Mouse (Mus musculus) cerebellum, adult 2 months (tissue): ENCODE data around the gene Ccdc3. TPM values are rescaled to one million over a fixed set of nuclear protein-coding genes. Genes with fewer than 3 reads are reported as not detected.
"Not testable (repeated sequence)": the region's sequence is repeated elsewhere in the genome, so short reads cannot be mapped to it uniquely, and the experiment has no call there.

ENCODE experiments used
- DNase-seq, 2 experiments: peaks; one replicate each; pipeline ENCODE4 v3.0.0; 2021
- H3K27ac ChIP-seq: fragments of 200-500 bp; 2 replicates; pipeline ENCODE4 v1.5.1; 2012; ENCODE audit warnings: low read length, control low read depth, inconsistent platforms; ENCODE audit not compliant: insufficient read depth
- H3K27me3 ChIP-seq: fragments of 200-500 bp; 2 replicates; pipeline ENCODE4 v1.6.1; 2012; ENCODE audit warnings: inconsistent platforms, mild to moderate bottlenecking, low read length, moderate library complexity; ENCODE audit not compliant: control insufficient read depth, insufficient read depth
- H3K4me1 ChIP-seq: fragments of 200-500 bp; 2 replicates; pipeline ENCODE4 v1.6.1; 2011; ENCODE audit warnings: low read length; ENCODE audit not compliant: control insufficient read depth, insufficient read depth
- H3K4me3 ChIP-seq: fragments of 200-500 bp; replicated peaks from 2 replicates; pipeline ENCODE3; 2011; ENCODE audit warnings: mild to moderate bottlenecking, low read depth, low read length, control low read depth; ENCODE audit not compliant: insufficient read depth
- CTCF ChIP-seq: fragments of 200-500 bp; IDR thresholded peaks from 2 replicates; pipeline ENCODE4 v1.5.1; 2011; ENCODE audit warnings: low read depth, mild to moderate bottlenecking, control low read depth, low read length, moderate library complexity, borderline replicate concordance; ENCODE audit not compliant: insufficient read depth
- POLR2A ChIP-seq: fragments of 200-500 bp; IDR thresholded peaks from 2 replicates; pipeline ENCODE4 v1.6.1; 2011; ENCODE audit warnings: low read length, control low read depth, borderline replicate concordance; ENCODE audit not compliant: insufficient read depth
- WGBS: fragments of 180-500 bp; shearing (Covaris S2); methylation state at CpG from one replicate; pipeline ENCODE4 v1.1.7; 2018; 5-methylcytosine and 5-hydroxymethylcytosine counted together
- polyA plus RNA-seq: library from polyadenylated mRNA; depleted of rRNA; stranded (reverse); fragments of >200 nt; gene quantifications from 2 replicates; pipeline ENCODE4 v1.2.3, GENCODE M21; 2012; rRNA removed

Ccdc3 gene
- polyA plus RNA-seq: 4.4 and 4.6 TPM in 2 replicates

DNA sequence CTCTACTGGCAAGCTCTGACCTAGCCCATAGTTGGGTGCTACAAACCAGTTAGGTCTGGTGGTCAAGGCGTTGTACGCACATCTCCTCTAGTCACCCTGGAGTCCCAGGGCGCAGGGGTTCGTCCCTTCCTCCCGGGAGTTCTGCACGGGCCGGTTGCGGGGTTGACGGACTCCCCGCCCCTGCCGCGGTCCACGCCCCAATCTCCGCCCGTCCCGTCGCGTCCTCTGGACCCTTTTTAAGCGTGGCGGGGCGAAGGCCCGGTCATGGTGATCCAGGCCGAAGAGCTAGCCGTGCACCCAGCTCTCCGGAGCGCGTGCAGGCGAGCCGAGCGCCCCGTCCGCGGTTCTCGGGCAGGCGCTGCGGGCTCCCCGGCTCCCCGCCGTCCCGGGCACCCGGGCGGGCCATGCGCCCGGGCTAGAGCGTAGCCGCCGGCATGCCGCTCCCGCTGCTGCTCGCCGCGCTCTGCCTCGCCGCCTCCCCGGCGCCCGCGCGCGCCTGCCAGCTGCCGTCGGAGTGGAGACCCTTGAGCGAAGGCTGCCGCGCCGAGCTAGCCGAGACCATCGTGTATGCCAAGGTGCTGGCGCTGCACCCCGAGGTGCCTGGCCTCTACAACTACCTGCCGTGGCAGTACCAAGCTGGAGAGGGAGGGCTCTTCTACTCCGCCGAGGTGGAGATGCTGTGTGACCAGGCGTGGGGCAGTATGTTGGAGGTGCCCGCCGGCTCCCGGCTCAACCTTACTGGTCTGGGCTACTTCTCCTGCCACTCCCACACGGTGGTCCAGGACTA lies at the start of gene Ccdc3:
Gene Ccdc3, plus strand, starts transcription at position 277 of the 787 bp plus-strand sequence.
- H3K27ac ChIP-seq: no peak within 1 kb of the TSS
- 1% methylated on average over 78 of the region's 78 CpGs for WGBS
- DNase-seq: no peak
- TF ChIP-seq CTCF (no peak), POLR2A (no peak)
- no peaks in the 10 kb centered on the region; the same call in 1 of the 2 replicates for H3K27me3 ChIP-seq
- no peak within 1 kb of the TSS for H3K4me3 ChIP-seq
- no peaks in the 10 kb centered on the region; the same call in 1 of the 2 replicates for H3K4me1 ChIP-seq

- DNase-seq: peak in 1 of 2 experiments; percentile 7
- WGBS: 68% methylated on average over 4 of the region's 4 CpGs
These were observed 47.2 kb upstream of the Ccdc3 start for GRCm38 (mm10) chr2:5090385-5090784.

DNA sequence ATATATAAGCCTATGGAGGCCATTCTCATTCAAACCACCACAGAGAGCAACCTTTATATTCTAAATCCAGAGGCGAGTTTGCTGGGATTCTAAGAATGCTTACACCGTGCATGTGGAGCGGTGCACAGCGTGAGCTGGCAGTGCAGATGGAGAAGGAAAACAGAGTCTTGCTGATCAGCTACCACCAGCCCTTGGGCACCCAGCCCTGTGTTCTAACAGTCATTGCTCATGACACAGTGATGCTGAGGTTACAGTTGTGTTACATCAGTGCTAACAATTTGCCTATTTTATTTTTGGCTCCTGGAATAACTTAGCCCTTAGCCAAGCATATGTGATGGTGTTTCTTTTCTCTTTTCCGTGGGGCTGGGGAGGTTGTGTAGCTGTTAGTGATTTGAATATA lies 42.7 kb upstream of the Ccdc3 start:
- no peaks in the 10 kb centered on the region for H3K27me3 ChIP-seq
- H3K4me3 ChIP-seq: no peak overlapping the region
- no peak for DNase-seq
- H3K27ac ChIP-seq: no peak overlapping the region
- H3K4me1 ChIP-seq: no peaks in the 10 kb centered on the region
- TF ChIP-seq POLR2A (no peak), CTCF (no peak)
- 65% methylated on average over 5 of the region's 5 CpGs for WGBS

More at GRCm38 (mm10) chr2:5090385-5090784, 47.2 kb upstream of the Ccdc3 start:
- H3K4me3 ChIP-seq, H3K27ac ChIP-seq, H3K27me3 ChIP-seq, H3K4me1 ChIP-seq: not testable (repeated sequence)

DNA sequence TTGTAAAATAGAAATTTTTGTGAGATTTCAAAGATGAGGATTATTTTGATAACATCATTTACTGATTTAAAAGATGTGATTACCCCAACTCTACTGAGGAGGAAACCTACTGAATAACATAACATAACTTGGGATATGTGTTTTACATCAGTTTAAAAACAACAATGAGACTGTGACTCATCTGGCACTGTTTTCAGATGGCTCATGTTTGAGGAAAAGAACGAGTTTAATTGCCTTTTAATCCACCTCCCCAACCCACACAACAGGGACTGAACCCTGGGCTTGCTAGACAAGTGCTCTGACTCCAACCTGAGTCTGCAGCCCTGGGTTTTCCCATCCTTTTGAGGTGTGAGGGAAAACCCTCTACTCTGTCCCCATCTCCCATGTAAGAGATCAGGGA lies 42.3 kb upstream of the Ccdc3 start:
- no peak for DNase-seq
- 17% methylated on average over 1 of the region's 1 CpGs for WGBS
- no peaks in the 10 kb centered on the region for H3K27me3 ChIP-seq
- TF ChIP-seq POLR2A (no peak), CTCF (no peak)
- H3K4me1 ChIP-seq: no peaks in the 10 kb centered on the region
- H3K4me3 ChIP-seq: no peak overlapping the region
- H3K27ac ChIP-seq: no peak overlapping the region

DNA sequence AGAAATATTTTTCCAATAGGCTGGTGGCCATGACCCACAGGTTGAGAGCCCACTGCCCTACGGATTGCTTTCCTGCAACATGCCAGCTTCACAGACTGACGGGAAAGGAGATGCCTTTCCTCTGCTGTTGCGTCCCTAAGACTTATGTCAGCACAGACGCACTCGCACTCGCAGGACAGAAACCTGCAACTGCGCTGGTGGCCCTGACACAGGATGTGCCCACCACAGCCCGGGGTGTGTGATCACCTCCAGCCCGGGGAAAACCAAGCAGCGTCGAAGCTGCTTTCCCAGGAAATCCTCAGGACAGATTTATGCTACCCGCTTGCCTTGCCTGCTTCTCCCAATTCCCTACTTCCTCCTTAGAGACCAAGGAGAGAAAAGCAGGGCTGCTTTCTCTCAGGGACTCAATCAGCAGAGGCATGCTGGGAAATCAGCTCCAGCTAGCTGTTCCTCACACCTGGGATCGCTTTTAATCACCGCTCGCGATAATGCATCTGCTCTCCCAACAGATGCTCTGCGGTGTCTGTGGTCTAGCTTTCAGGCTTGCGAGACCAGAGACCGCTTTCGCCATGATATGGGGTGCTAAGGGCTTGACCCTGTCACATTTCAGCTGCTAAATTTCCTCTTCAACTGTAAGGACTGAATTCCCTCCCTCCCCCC lies 39.7 kb upstream of the Ccdc3 start:
- TF ChIP-seq POLR2A (no peak), CTCF (no peak)
- no peak for DNase-seq
- Histone ChIP-seq H3K27ac (no peak overlapping the region), H3K27me3 (no peaks in the 10 kb centered on the region), H3K4me1 (no peaks in the 10 kb centered on the region), H3K4me3 (no peak overlapping the region)
- WGBS: 49% methylated on average over 20 of the region's 20 CpGs

DNA sequence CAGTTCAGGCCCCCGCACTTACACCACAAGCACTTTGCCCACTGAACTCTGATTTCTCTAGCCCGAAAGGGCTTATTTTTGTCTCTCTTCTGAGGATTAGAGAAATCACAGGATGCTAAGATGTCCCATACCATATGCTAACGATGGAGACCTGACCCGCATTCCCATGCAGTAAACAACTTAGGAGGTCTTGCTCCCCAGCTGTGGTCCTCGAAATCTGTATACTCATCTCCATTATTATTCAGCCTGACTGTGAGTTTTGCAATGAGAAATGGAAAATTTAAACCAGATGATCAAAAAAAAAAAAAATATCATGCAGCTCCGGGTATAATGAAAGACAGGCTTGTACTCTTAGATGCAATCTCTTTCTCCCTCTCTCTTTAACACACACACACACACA lies 38.4 kb upstream of the Ccdc3 start:
- no peak overlapping the region for H3K4me3 ChIP-seq
- TF ChIP-seq POLR2A (no peak), CTCF (no peak)
- no peak for DNase-seq
- WGBS: 83% methylated on average over 6 of the region's 6 CpGs
- no peak overlapping the region for H3K27ac ChIP-seq
- no peaks in the 10 kb centered on the region for H3K27me3 ChIP-seq
- H3K4me1 ChIP-seq: no peaks in the 10 kb centered on the region

- Histone ChIP-seq H3K4me1 (no peaks in the 10 kb centered on the region), H3K27me3 (no peaks in the 10 kb centered on the region), H3K27ac (no peak overlapping the region), H3K4me3 (no peak overlapping the region)
- no peak for DNase-seq
- TF ChIP-seq POLR2A (no peak), CTCF (no peak)
- WGBS: 84% methylated on average over 10 of the region's 10 CpGs
These were observed 35.8 kb upstream of the Ccdc3 start for GRCm38 (mm10) chr2:5101743-5102245.

- Histone ChIP-seq H3K4me1 (no peaks in the 10 kb centered on the region), H3K4me3 (no peak overlapping the region), H3K27me3 (no peaks in the 10 kb centered on the region), H3K27ac (no peak overlapping the region)
- TF ChIP-seq POLR2A: no peak
- no peak for TF ChIP-seq CTCF
- DNase-seq: no peak
- 86% methylated on average over 1 of the region's 1 CpGs for WGBS
These were observed 34.7 kb upstream of the Ccdc3 start for GRCm38 (mm10) chr2:5102891-5103290.
